Mouse (Mus musculus): ENCODE measurements at regions not wholly inside any gene's neighbourhood (a gene's known extent, or its start where the extent isn't known, plus 50 kb on each side); places are given as distances from the start of the nearest gene placed in this dataset.
A peak's percentile ranks its signal among the peaks of the same experiment; 100 is the strongest.

DNA sequence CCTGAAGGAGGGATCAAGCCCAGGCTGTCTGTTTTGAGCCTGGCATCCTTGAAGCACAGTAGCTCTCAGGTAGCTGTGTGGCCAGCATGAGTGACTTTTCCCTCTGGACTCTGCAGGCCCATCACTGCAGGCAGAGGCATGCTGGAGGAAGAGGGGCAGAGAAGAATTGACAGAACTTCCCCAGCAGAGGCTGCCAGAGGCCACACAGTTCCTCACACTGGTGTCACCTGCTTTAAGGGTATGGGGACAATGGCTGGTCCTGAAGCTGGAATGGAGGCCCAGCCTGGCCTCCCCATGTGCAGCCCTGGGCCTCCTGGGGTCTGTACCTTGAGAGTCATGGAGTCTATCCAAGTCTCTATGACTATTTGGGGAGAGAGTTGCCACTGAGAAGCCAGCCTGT is 179.9 kb downstream of the Bcl11a start:
- Histone ChIP-seq H3K9me3 (no peaks in the 10 kb centered on the region), H3K4me1 (peaks cover 12% of the 10 kb centered on the region; the same call in 1 of the 2 replicates), H3K4me3 (no peak overlapping the region), H3K36me3 (replicated peaks) (no peaks in the 10 kb centered on the region), H3K27ac (0 out of 2 replicates have a peak overlapping the region, but pooled peaks have one; percentile 25), H3K27me3 (ENCODE audit: poor library complexity, severe bottlenecking) (no peaks in the 10 kb centered on the region)
- DNase-seq (ENCODE audit: extremely low spot score, low spot score), result no peak

DNA sequence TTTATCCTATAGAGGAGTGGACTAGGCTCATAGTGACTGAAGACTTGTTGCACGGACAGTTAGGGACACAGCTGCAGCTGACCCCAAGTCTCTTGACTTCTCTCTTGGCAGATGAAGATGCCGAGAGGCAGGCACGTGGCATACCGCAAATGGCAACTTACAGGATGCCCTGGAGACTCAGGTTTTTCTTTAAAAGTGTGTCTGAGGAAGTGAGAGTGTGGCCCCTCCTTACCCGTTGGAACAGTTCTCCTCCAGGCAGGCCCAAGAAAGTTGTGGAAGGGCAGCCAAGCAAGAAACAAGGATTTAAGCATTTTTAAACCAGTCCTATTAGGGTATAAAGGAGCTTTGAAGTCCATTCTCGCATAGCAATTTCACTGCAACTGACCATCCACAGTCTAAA is 180.5 kb downstream of the Bcl11a start:
- WGBS, result 75% methylated on average over 6 of the region's 6 CpGs
- Histone ChIP-seq H3K36me3 (replicated peaks) (no peaks in the 10 kb centered on the region), H3K9me3 (no peaks in the 10 kb centered on the region)

DNA sequence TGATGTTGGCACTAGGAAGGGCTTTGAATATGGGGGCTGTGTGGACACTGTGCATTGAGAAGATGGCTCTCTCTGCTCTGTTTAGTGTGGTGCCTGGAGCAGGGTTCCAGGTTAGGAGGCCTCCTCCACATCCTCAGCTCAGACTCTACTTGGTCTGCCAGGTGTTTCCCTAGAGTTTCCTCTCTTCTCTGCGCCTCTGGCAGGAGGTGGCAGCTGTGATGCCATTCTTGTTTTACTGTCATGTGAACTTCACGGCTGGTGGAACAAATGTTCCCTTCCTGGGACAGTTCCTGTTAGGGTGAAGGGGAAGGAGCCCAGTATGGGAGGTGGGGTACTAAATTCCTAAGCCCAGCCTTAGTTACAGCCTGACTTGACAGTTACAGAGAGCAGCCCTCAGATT is 181.8 kb downstream of the Bcl11a start:
- H3K27me3 ChIP-seq (ENCODE audit: poor library complexity, severe bottlenecking), result no peaks in the 10 kb centered on the region
- no peak for DNase-seq (ENCODE audit: extremely low spot score, low spot score)
- peaks cover 12% of the 10 kb centered on the region; the same call in 1 of the 2 replicates for H3K4me1 ChIP-seq
- no peak overlapping the region for H3K27ac ChIP-seq
- H3K36me3 ChIP-seq (replicated peaks), result no peaks in the 10 kb centered on the region
- WGBS, result 87% methylated on average over 2 of the region's 2 CpGs
- no peak overlapping the region for H3K4me3 ChIP-seq
- H3K9me3 ChIP-seq, result no peaks in the 10 kb centered on the region

More for the DNA sequence above, 180.5 kb downstream of the Bcl11a start:
- Histone ChIP-seq H3K27ac (0 out of 2 replicates have a peak overlapping the region, but pooled peaks have one; percentile 25), H3K4me3 (no peak overlapping the region), H3K27me3 (ENCODE audit: poor library complexity, severe bottlenecking) (no peaks in the 10 kb centered on the region), H3K4me1 (peaks cover 12% of the 10 kb centered on the region; the same call in 1 of the 2 replicates)
- DNase-seq (ENCODE audit: extremely low spot score, low spot score), result no peak

- Histone ChIP-seq H3K9me3 (no peaks in the 10 kb centered on the region), H3K27ac (no peak overlapping the region), H3K4me3 (no peak overlapping the region), H3K27me3 (ENCODE audit: poor library complexity, severe bottlenecking) (peaks cover 17% of the 10 kb centered on the region), H3K4me1 (peaks cover 18% of the 10 kb centered on the region), H3K36me3 (replicated peaks) (no peaks in the 10 kb centered on the region)
- WGBS, result 73% methylated on average over 2 of the region's 2 CpGs
- DNase-seq (ENCODE audit: extremely low spot score, low spot score), result no peak
Observed at GRCm38 (mm10) chr11:24269046-24269445, 191.2 kb downstream of the Bcl11a start.

- no peak overlapping the region for H3K4me3 ChIP-seq
- no peaks in the 10 kb centered on the region for H3K9me3 ChIP-seq
- no peak for DNase-seq (ENCODE audit: extremely low spot score, low spot score)
- H3K27ac ChIP-seq, result no peak overlapping the region
- peaks cover 51% of the 10 kb centered on the region for H3K4me1 ChIP-seq
- H3K36me3 ChIP-seq (replicated peaks), result no peaks in the 10 kb centered on the region
- 90% methylated on average over 5 of the region's 5 CpGs for WGBS
- H3K27me3 ChIP-seq (ENCODE audit: poor library complexity, severe bottlenecking), result peaks cover 49% of the 10 kb centered on the region
Observed at GRCm38 (mm10) chr11:24281628-24282027, 203.8 kb downstream of the Bcl11a start.

DNA sequence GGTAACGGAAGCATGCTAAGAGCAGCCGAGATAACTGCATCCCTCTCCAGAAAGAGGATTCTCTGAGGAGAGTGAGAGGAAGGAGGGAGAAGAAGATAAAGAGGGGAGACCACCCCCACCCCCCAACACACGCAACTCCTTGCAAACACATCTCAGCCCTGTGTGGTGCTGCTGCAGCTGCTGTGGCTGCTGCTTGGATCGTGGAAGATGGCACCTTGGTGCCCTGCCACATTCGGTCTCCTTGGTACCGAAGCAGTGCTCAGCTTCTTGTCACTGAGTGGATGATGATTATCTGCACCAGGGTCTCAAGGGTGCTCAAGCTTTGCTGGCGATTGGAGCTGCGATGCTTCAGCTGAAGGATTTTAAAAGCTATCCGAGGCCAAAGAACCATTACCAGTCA is 204.7 kb downstream of the Bcl11a start:
- WGBS, result 58% methylated on average over 9 of the region's 9 CpGs
- no peak overlapping the region for H3K4me3 ChIP-seq
- H3K27me3 ChIP-seq (ENCODE audit: poor library complexity, severe bottlenecking), result peaks cover 49% of the 10 kb centered on the region
- H3K9me3 ChIP-seq, result no peaks in the 10 kb centered on the region
- H3K27ac ChIP-seq, result peak overlapping the region; percentile 40; the same call in 1 of the 2 replicates
- DNase-seq (ENCODE audit: extremely low spot score, low spot score), result no peak
- peaks cover 60% of the 10 kb centered on the region for H3K4me1 ChIP-seq
- H3K36me3 ChIP-seq (replicated peaks), result no peaks in the 10 kb centered on the region

DNA sequence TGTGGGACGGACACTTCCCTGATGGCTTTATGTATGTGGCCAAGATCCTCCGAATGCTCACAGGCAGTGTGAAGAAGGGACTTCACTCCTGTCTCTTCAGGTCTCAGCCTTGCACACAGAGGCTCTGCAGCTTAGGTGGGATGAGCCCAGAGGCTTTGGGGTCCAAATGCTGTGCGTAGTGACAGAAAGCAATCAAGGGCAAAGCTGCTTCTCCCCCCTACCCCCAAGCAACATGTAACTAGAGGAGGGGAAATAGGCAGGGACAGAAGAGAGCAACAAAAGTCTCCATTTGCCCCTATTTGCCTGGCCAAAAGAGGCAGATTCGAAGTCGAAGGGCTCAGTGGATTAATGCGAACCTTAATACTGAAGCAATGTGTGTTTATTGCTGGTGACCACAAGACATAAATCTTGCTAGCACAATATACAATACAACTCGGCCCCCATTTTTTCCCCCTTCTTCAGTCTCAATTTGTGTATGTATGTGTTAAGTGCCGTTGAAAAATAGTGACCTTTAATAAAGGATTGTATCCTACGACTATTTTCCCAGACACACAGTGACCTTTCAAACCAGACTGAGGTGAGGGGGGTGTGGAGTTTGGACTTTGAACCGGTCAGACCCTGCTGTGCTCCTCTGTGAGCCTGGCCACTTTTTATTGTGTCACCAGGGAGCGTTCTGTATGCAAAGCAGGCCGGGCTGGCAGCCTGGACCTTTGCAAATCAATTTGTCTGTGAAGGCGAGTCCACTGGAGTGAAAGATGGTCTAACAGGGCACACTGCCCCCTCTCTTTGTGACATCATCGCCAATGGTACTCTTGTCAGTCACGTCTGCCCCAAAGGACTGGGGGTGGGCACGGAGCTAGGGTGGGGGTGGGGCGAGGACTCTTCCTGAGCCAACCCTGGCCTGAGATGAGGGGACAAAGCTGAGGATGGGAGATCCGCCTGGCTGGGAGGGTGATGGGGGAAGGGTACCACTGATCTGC is 208.6 kb downstream of the Bcl11a start:
- 7% methylated on average over 18 of the region's 18 CpGs for WGBS
- H3K4me3 ChIP-seq, result peak overlapping the region; percentile 32
- peaks cover 52% of the 10 kb centered on the region for H3K27me3 ChIP-seq (ENCODE audit: poor library complexity, severe bottlenecking)
- H3K9me3 ChIP-seq, result no peaks in the 10 kb centered on the region
- no peaks in the 10 kb centered on the region for H3K36me3 ChIP-seq (replicated peaks)
- H3K4me1 ChIP-seq, result peaks cover 55% of the 10 kb centered on the region
- peak overlapping the region; percentile 84 for H3K27ac ChIP-seq
- DNase-seq (ENCODE audit: extremely low spot score, low spot score), result peak; percentile 65

DNA sequence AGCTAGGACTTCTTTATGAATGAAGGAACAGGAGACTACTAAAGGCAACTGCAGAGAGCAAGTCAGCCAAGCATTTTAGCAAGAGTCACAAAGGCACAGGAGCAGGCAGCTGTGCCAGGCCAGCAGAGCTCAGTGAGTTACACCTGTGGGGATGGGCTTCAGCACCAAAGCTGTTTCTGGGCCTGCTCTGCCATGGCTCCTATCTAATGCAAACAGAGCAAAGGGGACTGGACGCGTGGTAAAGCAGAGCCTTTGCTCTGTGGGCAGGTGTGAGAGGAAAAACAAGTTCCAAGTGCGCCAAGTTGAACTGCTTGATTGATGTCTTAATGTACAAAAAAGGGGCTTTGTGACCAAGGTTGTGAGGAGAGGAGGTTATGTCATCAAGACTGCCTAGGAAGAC is 215.4 kb downstream of the Bcl11a start:
- Histone ChIP-seq H3K36me3 (replicated peaks) (no peaks in the 10 kb centered on the region), H3K27me3 (ENCODE audit: poor library complexity, severe bottlenecking) (peaks cover 38% of the 10 kb centered on the region), H3K4me3 (no peak overlapping the region), H3K9me3 (no peaks in the 10 kb centered on the region), H3K4me1 (peaks cover 28% of the 10 kb centered on the region), H3K27ac (no peak overlapping the region)
- DNase-seq (ENCODE audit: extremely low spot score, low spot score), result no peak
- WGBS, result 84% methylated on average over 3 of the region's 3 CpGs

DNA sequence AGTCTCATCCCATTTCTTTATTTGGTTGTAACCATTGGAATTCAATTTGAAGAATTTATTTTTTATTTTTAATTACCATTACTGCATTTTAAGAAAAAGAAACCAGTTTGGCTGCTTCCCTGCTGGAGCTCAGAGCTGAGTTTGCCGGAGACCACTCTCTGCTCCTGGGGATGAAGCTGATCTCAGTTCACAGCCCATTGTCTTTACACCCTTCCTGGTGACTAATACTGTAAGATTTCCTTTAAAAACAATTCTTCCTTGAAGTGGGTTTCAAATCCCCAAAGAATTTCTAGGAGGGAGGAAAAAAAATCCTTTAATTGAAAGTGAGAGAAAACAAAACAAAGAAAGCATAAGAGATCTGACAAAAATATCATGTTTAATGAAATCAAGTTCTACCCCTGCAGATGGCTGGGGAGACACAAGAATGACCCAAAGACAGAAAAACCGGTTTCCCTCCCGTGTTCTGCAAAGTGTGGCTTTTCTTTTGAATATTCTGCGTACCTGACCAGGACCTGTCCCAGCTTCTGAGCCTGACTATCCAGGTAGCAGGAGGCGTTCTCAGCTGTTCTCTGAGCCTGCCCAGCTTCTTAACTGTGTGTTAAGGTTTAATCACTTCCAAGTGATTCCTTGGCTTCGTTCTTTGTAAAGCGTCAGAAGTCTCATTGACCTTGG is 216.1 kb downstream of the Bcl11a start:
- Histone ChIP-seq H3K4me1 (peaks cover 28% of the 10 kb centered on the region), H3K36me3 (replicated peaks) (no peaks in the 10 kb centered on the region), H3K4me3 (no peak overlapping the region), H3K9me3 (no peaks in the 10 kb centered on the region), H3K27me3 (ENCODE audit: poor library complexity, severe bottlenecking) (peaks cover 46% of the 10 kb centered on the region), H3K27ac (no peak overlapping the region)
- 58% methylated on average over 7 of the region's 7 CpGs for WGBS
- no peak for DNase-seq (ENCODE audit: extremely low spot score, low spot score)

DNA sequence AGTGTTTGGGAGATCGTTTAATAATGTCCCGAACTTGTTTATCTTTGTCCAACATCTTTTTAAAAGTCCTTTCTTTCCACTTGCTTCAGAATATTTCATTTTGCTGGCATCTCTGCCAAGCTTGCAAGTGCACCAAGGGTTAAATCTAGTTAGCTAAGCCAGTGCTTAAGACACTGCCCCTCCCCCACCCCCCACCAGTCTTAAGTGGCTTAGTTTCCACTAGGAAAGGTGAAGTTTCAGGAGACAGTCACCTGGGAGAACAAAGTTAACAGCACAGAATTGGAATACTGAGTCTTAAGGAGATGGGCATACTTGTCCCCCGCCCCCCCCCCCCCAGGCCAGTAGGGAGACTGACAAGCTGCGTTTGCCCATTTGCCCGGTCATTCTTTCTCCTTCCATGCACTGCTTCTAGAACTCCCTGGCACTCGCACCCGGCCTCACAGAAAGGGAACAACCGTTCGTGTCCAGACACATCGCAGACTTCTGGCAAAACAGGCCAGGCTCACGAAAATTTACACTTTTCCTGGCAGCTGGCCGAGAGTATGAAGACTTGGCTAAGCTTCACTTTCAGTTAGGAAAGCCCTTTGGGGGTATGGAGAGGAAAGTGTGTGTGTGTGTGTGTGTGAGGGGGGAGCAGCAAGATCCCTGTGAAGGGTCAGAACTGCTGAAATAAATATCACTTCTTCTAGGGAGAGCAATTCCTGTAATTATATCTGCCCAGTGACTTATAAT is 219.2 kb downstream of the Bcl11a start:
- Histone ChIP-seq H3K9me3 (no peaks in the 10 kb centered on the region), H3K36me3 (replicated peaks) (no peaks in the 10 kb centered on the region), H3K27ac (peak overlapping the region; percentile 75), H3K27me3 (ENCODE audit: poor library complexity, severe bottlenecking) (peaks cover 44% of the 10 kb centered on the region), H3K4me3 (no peak overlapping the region), H3K4me1 (peaks cover 28% of the 10 kb centered on the region)
- DNase-seq (ENCODE audit: extremely low spot score, low spot score), result no peak
- 34% methylated on average over 12 of the region's 12 CpGs for WGBS

- no peaks in the 10 kb centered on the region for H3K36me3 ChIP-seq (replicated peaks)
- DNase-seq (ENCODE audit: extremely low spot score, low spot score), result no peak
- H3K4me1 ChIP-seq, result peaks cover 28% of the 10 kb centered on the region
- H3K9me3 ChIP-seq, result no peaks in the 10 kb centered on the region
- 65% methylated on average over 5 of the region's 5 CpGs for WGBS
- peaks cover 44% of the 10 kb centered on the region for H3K27me3 ChIP-seq (ENCODE audit: poor library complexity, severe bottlenecking)
- H3K27ac ChIP-seq, result peak overlapping the region; percentile 75; the same call in 1 of the 2 replicates
- H3K4me3 ChIP-seq, result no peak overlapping the region
Observed at GRCm38 (mm10) chr11:24297763-24298162, 219.9 kb downstream of the Bcl11a start.

GRCm38 (mm10) chr11:24300351-24300750 is 222.5 kb downstream of the Bcl11a start:
- Histone ChIP-seq H3K27ac (peak overlapping the region; percentile 7; the same call in 1 of the 2 replicates), H3K36me3 (replicated peaks) (no peaks in the 10 kb centered on the region), H3K4me1 (peaks cover 36% of the 10 kb centered on the region), H3K9me3 (no peaks in the 10 kb centered on the region), H3K27me3 (ENCODE audit: poor library complexity, severe bottlenecking) (peaks cover 44% of the 10 kb centered on the region), H3K4me3 (no peak overlapping the region)
- WGBS, result 89% methylated on average over 4 of the region's 4 CpGs
- DNase-seq (ENCODE audit: extremely low spot score, low spot score), result no peak
